Mouse (Mus musculus) kidney, adult 2 months (tissue): ENCODE data around the gene Pik3c2b. TPM values are rescaled to one million over a fixed set of nuclear protein-coding genes. Genes with fewer than 3 reads are reported as not detected.

ENCODE experiments used
- DNase-seq: peaks from one replicate; pipeline ENCODE4 v3.0.0; 2021
- H3K27ac ChIP-seq: fragments of 200-500 bp; 2 replicates; pipeline ENCODE4 v1.5.1; 2012; ENCODE audit warnings: low read depth, low read length, control low read depth, inconsistent platforms; ENCODE audit not compliant: insufficient read depth
- H3K27me3 ChIP-seq: fragments of 200-500 bp; replicated peaks from 2 replicates; pipeline ENCODE4 v1.6.1; 2012; ENCODE audit warnings: mild to moderate bottlenecking, moderate library complexity, low read length, inconsistent platforms; ENCODE audit not compliant: control insufficient read depth, insufficient read depth
- H3K36me3 ChIP-seq: fragments of 200-500 bp; 2 replicates; pipeline ENCODE4 v1.6.1; 2012; ENCODE audit warnings: mild to moderate bottlenecking, moderate library complexity, low read length, inconsistent platforms; ENCODE audit not compliant: control insufficient read depth, insufficient read depth
- H3K4me1 ChIP-seq: fragments of 200-500 bp; 2 replicates; pipeline ENCODE4 v1.6.1; 2011; ENCODE audit warnings: low read length; ENCODE audit not compliant: control insufficient read depth, insufficient read depth
- H3K4me3 ChIP-seq: fragments of 200-500 bp; 2 replicates; pipeline ENCODE4 v1.5.1; 2011; ENCODE audit warnings: mild to moderate bottlenecking, low read depth, low read length, control low read depth; ENCODE audit not compliant: insufficient read depth
- CTCF ChIP-seq: fragments of 200-500 bp; conservative IDR thresholded peaks from 2 replicates; pipeline ENCODE4 v1.5.1; 2011; ENCODE audit warnings: low read depth, mild to moderate bottlenecking, control low read depth, low read length, moderate library complexity, mixed read lengths; ENCODE audit not compliant: insufficient read depth, insufficient read length
- POLR2A ChIP-seq: fragments of 200-500 bp; IDR thresholded peaks from one replicate; pipeline ENCODE4 v1.6.1; 2011; ENCODE audit warnings: low read depth, low read length, control low read depth
- WGBS: fragments of 180-500 bp; shearing (Covaris S2); methylation state at CpG from one replicate; pipeline ENCODE4 v1.1.7; 2018; 5-methylcytosine and 5-hydroxymethylcytosine counted together
- polyA plus RNA-seq: library from polyadenylated mRNA; depleted of rRNA; stranded (reverse); fragments of >200 nt; gene quantifications from 2 replicates; pipeline ENCODE4 v1.2.3, GENCODE M21; 2012

Gene Pik3c2b
- polyA plus RNA-seq, 1 experiment = 3.6 TPM

DNA sequence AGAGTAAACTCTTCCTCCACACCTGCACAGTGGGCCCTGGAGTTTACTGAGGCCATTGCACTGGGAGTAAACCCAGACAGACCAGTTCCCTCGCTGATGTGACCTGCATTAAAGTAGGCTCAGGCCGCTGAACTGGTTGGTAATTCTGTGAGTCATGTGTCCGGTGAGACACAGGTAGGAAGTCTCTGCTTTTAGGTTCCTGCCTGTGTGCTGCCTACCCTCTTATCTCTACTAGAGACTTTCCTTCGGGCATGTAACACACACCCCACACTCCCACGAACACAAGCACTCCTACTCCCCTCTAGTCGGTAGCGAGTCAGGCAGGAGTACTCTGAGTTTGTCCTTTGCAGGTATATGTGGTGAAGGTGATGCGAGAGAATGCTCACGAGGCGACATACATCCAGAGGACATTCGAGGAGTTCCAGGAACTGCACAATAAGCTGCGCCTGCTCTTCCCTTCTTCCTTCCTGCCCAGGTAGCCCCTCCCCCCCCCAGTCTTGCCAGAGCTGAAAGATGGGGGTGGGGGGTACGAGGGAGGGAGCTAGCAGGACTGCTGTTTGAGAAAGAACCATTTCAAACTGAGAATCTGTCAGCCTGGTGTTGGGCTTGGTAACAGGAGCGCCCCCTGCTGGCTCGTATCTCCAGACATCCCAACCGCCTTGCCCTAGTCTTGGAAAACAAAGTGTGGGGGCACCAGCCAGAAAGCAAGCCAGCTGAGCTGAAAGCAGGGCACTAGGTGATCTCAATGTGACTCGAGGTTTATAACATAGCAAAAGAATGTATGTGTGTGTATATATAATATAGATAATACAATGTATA lies 55.7 kb downstream of the Pik3c2b start:
- no peak for TF ChIP-seq POLR2A
- peak; percentile 82 for TF ChIP-seq CTCF
- no peaks in the 10 kb centered on the region for H3K36me3 ChIP-seq
- no peak overlapping the region for H3K4me3 ChIP-seq
- peak; percentile 75 for DNase-seq
- no peaks in the 10 kb centered on the region for H3K4me1 ChIP-seq
- H3K27ac ChIP-seq = no peak overlapping the region
- H3K27me3 ChIP-seq = no peaks in the 10 kb centered on the region
- WGBS = 39% methylated on average over 17 of the region's 17 CpGs

- no peaks in the 10 kb centered on the region for H3K27me3 ChIP-seq
- no peak overlapping the region for H3K27ac ChIP-seq
- DNase-seq = no peak
- WGBS = 84% methylated on average over 5 of the region's 5 CpGs
- TF ChIP-seq CTCF (no peak), POLR2A (no peak)
- H3K4me3 ChIP-seq = no peak overlapping the region
- no peaks in the 10 kb centered on the region for H3K36me3 ChIP-seq
- H3K4me1 ChIP-seq = no peaks in the 10 kb centered on the region
These were observed 56.6 kb downstream of the Pik3c2b start for GRCm38 (mm10) chr1:133102108-133102507.

DNA sequence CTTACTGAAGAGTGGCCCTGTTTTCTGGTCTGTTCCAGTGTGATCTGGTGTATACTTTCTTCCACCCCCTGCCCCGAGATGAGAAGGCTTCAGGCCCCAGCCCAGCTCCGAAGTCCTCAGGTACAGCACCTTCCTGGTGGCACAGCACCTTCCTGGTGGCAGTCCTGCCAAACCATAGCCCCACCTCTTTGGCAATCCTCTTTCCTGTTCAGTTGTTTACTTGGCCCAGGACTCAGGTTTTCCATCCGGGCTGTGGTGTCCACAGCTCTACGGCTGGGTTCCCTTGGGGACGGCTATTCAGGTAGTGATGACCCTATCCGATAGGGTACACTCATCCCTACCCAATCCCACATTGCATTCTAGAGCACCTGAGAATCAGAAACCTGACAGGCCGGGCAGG lies 57.8 kb downstream of the Pik3c2b start:
- Histone ChIP-seq H3K4me1 (no peaks in the 10 kb centered on the region), H3K27ac (no peak overlapping the region), H3K4me3 (no peak overlapping the region), H3K27me3 (no peaks in the 10 kb centered on the region), H3K36me3 (no peaks in the 10 kb centered on the region)
- TF ChIP-seq CTCF (no peak), POLR2A (no peak)
- WGBS = 83% methylated on average over 7 of the region's 7 CpGs
- DNase-seq = no peak

- Histone ChIP-seq H3K36me3 (no peaks in the 10 kb centered on the region), H3K4me1 (no peaks in the 10 kb centered on the region), H3K27ac (no peak overlapping the region), H3K27me3 (no peaks in the 10 kb centered on the region), H3K4me3 (no peak overlapping the region)
- WGBS = 95% methylated on average over 6 of the region's 6 CpGs
- no peak for TF ChIP-seq POLR2A
- no peak for DNase-seq
These were observed 58.4 kb downstream of the Pik3c2b start for GRCm38 (mm10) chr1:133103871-133104270.

GRCm38 (mm10) chr1:133116108-133116507 lies 70.6 kb downstream of the Pik3c2b start:
- Histone ChIP-seq H3K27me3 (no peaks in the 10 kb centered on the region), H3K27ac (no peak overlapping the region), H3K4me3 (no peak overlapping the region), H3K4me1 (no peaks in the 10 kb centered on the region), H3K36me3 (no peaks in the 10 kb centered on the region)
- DNase-seq = no peak
- WGBS = 94% methylated on average over 4 of the region's 4 CpGs
- TF ChIP-seq CTCF (no peak), POLR2A (no peak)

- no peak for TF ChIP-seq POLR2A
- no peak for TF ChIP-seq CTCF
- H3K36me3 ChIP-seq = no peaks in the 10 kb centered on the region
- 87% methylated on average over 5 of the region's 5 CpGs for WGBS
- DNase-seq = no peak
- H3K4me1 ChIP-seq = no peaks in the 10 kb centered on the region
- H3K27me3 ChIP-seq = no peaks in the 10 kb centered on the region
- no peak overlapping the region for H3K4me3 ChIP-seq
- H3K27ac ChIP-seq = no peak overlapping the region
These were observed 72.7 kb downstream of the Pik3c2b start for GRCm38 (mm10) chr1:133118127-133118526.

DNA sequence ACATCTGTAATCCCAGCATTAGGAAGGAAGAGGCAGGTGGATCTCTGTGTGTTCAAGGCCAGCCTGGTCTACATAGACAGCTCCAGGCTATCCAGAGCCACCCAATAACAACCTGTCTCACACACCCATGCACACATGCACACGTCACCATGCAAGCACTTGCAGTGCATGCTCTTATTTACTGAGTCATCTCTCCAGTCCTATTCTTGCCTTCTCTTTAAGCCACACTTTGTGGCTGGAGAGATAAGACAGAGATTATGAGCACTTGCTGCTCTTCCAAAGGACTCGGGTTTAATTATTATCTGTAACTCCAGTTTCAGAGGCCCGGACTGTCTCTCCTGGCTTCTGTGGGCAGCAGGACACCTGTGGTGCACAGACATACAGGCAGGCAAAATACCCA lies 73.4 kb downstream of the Pik3c2b start:
- H3K27ac ChIP-seq = no peak overlapping the region
- 0 out of 2 replicates have a peak, but pooled peaks cover under 1% of the 10 kb centered on the region for H3K4me1 ChIP-seq
- no peak for DNase-seq
- TF ChIP-seq POLR2A = no peak
- H3K36me3 ChIP-seq = no peaks in the 10 kb centered on the region
- 71% methylated on average over 3 of the region's 3 CpGs for WGBS
- no peaks in the 10 kb centered on the region for H3K27me3 ChIP-seq
- H3K4me3 ChIP-seq = no peak overlapping the region
